Mouse (Mus musculus) layer of hippocampus, adult 9-11 months (tissue): ENCODE results near the gene Mapk9.

ENCODE experiments used
- DNase-seq: peaks from one replicate; pipeline ENCODE4 v3.0.0; 2022

The Mapk9 gene

GRCm38 (mm10) chr11:49841886-49842285 lies 4.7 kb upstream of the Mapk9 start:
- no peak for DNase-seq

- no peak for DNase-seq
These were observed 3.8 kb upstream of the Mapk9 start for GRCm38 (mm10) chr11:49842718-49843117.

DNA sequence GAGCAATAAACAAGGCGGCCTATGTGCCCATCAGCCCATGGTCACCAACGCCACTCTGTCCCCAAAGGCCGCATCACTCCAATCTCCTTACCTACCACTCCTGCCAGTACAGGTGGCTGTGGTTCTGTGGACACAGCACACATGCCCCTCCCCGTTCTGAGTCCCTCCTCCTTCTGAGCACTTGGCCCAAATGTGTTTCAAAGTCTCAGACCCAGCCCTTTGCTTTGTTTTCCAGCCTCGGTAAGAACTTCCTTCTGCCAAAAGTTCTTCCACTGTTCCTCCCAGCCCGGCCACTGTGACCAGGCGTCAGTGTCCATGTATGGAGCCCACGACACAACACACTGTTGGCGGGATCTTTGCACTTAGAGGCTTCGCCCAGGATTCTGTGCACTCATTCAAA lies 2.2 kb upstream of the Mapk9 start:
- DNase-seq: no peak

DNA sequence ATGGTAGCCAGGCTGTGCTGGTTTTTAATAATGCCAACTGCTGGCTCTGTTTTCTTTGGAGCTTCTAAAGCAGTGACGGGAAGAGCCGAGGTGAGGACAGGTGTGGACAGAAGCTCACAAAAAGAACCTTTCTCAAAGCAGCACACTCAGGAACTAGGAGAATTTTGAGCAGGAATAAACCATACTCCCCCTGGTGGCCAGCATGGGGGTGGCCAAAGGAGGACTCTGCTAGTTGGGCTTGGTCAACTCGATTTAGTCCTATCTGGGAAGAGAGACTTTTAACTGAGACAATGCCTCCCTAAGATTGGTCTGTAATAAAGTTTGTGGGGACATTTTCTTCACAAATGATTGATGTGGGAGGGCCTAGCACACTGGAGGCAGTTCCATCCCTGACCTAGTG lies 1.6 kb upstream of the Mapk9 start:
- no peak for DNase-seq

DNA sequence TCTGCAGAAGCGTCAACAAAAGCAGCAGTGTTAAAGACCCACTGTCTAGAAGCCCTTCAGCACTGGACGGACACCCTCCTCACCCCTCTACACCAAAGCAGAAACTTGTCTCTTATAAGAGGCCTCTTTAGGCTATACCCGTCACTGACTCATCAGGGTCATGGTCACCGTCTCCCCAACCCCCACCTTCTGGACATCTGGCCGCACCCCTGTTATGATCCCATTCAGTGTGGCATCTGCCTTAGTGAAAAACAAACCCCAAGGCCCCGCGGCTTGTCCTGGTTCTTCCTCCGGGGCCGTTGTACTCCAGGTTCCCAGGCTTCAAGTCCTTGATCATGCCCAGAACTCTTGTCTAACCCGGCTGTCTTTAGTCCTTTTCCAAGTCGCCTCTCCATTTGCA lies 593 bp upstream of the Mapk9 start:
- no peak for DNase-seq

GRCm38 (mm10) chr11:49847071-49847810 lies 690 bp downstream of the Mapk9 start:
- no peak for DNase-seq

- no peak for DNase-seq
These were observed 1.2 kb downstream of the Mapk9 start for GRCm38 (mm10) chr11:49847811-49848078.

DNA sequence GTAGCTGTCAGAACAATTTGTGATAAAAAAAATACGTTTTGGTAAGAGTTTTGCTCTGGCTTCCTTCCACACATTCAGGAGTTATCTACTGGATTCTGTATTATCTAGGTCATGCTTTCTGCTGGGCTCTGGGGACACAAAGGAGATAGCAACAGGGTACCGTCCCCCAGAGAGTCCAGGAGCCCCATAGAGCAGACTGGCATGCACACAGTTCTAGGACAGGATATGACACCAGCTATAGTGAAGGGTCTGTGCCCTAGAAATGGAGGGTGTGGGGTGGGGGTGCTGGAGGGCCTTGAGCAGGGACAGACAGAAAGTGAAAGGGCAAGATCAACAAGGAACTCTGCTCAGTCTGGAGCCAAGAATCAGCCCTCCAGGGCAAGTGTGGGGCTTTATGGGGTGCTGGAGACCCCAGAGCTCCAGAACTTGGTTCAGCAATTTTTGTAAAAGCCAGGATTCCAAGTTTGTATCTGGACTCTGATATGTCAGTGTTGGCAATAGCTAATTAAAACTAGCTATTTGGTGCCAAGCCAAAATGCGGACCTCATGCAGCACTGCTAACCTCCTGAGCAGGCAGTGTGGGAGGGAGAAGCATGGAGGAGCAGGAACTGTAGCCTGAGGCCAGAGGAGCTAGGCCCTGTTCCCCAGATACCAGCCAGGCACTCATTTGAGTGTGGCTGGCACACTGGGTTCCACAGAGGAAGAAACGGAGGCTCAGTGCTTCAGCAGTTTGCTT lies 1.7 kb downstream of the Mapk9 start:
- no peak for DNase-seq

DNA sequence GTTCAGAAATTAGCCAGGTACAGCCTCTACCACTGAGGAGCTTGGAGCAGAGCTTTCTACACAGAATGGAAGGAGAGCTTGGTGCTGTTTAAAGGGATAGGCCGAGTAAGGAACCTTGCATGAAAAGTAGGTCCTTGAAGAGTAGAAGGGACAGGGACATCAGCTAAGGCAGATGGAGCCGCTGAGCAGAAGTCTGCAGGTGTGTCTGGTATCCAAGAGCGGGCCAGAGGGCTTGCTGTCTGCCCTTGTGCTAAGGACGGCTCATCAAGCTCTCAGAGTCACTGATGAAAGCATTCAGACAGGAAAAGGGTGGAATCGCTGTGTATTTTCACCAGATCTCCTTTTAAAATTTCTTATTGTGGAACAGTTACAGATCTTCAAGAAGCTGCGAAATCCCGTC lies 3.8 kb downstream of the Mapk9 start:
- no peak for DNase-seq

- DNase-seq: no peak
These were observed 8.6 kb downstream of the Mapk9 start for GRCm38 (mm10) chr11:49855144-49855543.

DNA sequence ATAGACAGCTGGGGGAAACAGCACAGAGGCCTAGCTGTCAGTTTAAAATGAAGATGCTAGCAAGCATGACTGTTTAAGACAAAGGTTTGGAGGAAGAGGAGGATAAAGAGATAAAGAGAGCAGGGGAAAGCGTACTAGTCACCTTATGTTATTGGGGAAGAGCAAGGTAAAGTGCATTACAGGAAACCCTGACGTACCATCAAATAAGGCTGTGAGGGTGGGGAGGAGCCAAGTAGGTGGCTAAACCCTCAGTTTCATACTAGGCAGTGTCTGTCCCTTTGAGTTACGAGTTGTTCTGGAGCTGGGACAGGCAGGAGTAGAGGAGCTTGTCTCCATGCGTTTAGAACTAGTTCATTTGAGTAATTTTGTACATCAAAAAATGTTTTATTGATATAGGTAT lies 14.6 kb downstream of the Mapk9 start:
- DNase-seq: no peak

- DNase-seq: no peak
These were observed 17.4 kb downstream of the Mapk9 start for GRCm38 (mm10) chr11:49863926-49864325.

- DNase-seq: no peak
These were observed 20.8 kb downstream of the Mapk9 start for GRCm38 (mm10) chr11:49867320-49867719.

DNA sequence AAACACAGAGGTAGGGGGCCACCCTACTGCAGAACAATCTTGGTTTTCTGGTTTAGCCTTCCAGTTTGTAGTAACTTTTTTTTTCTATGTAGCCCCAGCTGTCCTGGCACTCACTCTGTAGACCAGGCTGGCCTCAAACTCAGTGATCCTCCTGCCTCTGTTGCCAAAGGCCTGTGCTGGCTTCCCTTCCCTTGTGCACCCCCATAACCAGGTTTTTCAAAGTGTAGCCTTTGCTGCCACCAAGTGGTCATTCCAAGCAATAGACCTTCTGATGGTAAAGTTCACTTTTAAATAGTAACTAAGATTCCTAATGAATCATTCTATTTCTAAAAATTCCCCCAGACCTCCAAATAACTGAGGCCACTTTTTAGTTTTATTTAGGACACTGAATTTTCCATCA lies 23.2 kb downstream of the Mapk9 start:
- no peak for DNase-seq

DNA sequence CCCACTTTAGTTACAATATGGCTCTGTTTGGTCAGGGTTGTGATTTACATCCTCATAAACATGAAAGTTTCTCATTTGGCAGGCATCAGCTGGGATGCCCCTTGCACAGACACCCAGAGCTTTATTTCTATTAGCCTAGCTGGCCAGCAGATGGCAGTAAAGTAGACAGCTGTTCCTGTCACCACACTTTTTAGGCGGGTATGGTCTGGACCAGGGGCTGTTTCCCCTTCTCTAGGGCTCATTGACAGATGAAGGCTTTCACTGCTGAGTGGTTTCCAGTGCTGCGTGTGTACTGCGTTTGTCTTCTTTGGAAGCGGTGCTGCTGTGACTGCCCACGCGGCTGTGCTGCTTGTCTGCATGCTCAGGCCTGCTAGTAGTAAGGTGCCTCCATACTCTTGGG lies 25.4 kb downstream of the Mapk9 start:
- DNase-seq: no peak

GRCm38 (mm10) chr11:49872779-49873178 lies 26.2 kb downstream of the Mapk9 start:
- DNase-seq: no peak

- peak; percentile 52 for DNase-seq
These were observed 30.6 kb downstream of the Mapk9 start for GRCm38 (mm10) chr11:49876948-49877817.

- no peak for DNase-seq
These were observed 33.5 kb downstream of the Mapk9 start for GRCm38 (mm10) chr11:49879950-49880642.

- no peak for DNase-seq
These were observed 36.8 kb downstream of the Mapk9 start for GRCm38 (mm10) chr11:49883394-49883793.

- no peak for DNase-seq
These were observed 41.9 kb downstream of the Mapk9 start for GRCm38 (mm10) chr11:49888469-49888868.

DNA sequence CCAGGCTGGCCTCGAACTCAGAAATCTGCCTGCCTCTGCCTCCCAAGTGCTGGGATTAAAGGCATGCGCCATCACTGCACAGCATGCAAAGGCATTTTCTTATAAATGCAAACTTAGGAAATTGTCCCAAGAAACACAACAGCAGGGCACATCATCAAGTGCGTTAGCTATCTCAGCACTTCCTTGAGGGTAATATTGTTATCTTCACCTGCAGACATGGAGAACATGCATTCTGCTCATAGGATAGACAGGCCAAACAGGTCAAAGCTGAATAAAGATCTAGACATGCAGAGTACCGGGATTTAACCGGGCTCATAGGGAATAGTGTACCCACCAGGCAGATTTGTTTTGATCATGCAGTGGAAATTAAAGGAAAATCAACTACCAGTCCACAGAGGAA lies 45.4 kb downstream of the Mapk9 start:
- no peak for DNase-seq

GRCm38 (mm10) chr11:49893806-49894205 lies 47.3 kb downstream of the Mapk9 start:
- DNase-seq: no peak

DNA sequence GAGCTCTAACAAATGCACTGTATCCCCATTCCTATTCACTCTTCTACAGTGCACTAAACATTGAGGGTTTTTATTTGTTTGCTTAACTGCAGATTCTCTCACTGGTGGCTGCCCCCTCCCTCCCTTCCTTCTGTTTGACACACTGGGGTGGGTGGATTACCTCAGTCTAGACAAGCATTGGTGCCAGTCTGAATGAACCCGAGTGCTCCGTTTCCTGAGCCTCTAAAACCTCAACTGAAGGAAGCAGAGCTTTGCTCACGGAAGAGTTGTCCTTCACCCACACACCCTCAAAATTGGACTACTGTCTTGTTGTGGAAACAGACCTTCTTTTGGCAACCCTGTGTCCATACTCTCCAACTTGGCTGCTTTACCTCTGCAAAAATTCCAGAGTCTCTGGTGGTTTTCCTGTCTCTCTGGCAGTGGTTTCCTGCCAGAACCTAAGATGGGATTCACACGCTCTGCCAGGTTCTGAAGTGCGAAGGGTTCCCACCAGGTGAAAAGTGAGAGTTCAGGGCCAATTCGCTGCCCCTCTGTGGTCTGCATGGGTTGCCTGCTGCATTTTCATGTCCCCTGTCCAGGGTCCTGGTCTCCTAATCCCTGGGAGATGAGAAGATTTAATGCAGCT lies 49.5 kb downstream of the Mapk9 start:
- DNase-seq: no peak
